Mouse (Mus musculus) forebrain, postnatal 0 days (tissue): ENCODE results near the gene Vmp1. TPM values are rescaled to one million over a fixed set of nuclear protein-coding genes. Genes with fewer than 3 reads are reported as not detected.
A peak's percentile ranks its signal among the peaks of the same experiment; 100 is the strongest.

ENCODE experiments used
- ATAC-seq: fragments of 200-750 bp; cut with Nextera tagmentation; 2 replicates; pipeline ENCODE4 v1.8.0; 2017; ENCODE audit warnings: mild to moderate bottlenecking, moderate library complexity
- DNase-seq: peaks from one replicate; pipeline ENCODE4 v3.0.0-alpha.2; 2015
- H3K27ac ChIP-seq: fragments of 300-500 bp; sonication (generic); 2 replicates; pipeline ENCODE4 v1.5.1; 2014; ENCODE audit warnings: low read depth, mild to moderate bottlenecking, antibody characterized with exemption, low read length, moderate library complexity, mixed read lengths
- H3K27me3 ChIP-seq: fragments of 300-500 bp; sonication (generic); 2 replicates; pipeline ENCODE4 v1.6.1; 2014; ENCODE audit warnings: mild to moderate bottlenecking, low read length, mixed read lengths; ENCODE audit not compliant: insufficient read depth
- H3K36me3 ChIP-seq: fragments of 300-500 bp; sonication (generic); 2 replicates; pipeline ENCODE4 v1.6.1; 2014; ENCODE audit warnings: mild to moderate bottlenecking, moderate library complexity; ENCODE audit not compliant: insufficient read depth
- H3K4me1 ChIP-seq: fragments of 300-500 bp; sonication (generic); 2 replicates; pipeline ENCODE4 v1.6.1; 2014; ENCODE audit warnings: antibody characterized with exemption; ENCODE audit not compliant: insufficient read depth
- H3K4me2 ChIP-seq: fragments of 300-500 bp; sonication (generic); 2 replicates; pipeline ENCODE4 v1.6.1; 2014; ENCODE audit warnings: low read depth, mild to moderate bottlenecking, moderate library complexity
- H3K4me3 ChIP-seq: fragments of 300-500 bp; sonication (generic); 2 replicates; pipeline ENCODE4 v1.5.1; 2014; ENCODE audit warnings: low read depth, low read length, mixed read lengths
- H3K9ac ChIP-seq: fragments of 300-500 bp; sonication (generic); 2 replicates; pipeline ENCODE4 v1.6.1; 2014; ENCODE audit warnings: mild to moderate bottlenecking
- H3K9me3 ChIP-seq: fragments of 300-500 bp; sonication (generic); 2 replicates; pipeline ENCODE4 v1.6.1; 2016; ENCODE audit warnings: low read length
- CTCF ChIP-seq: sonication (generic); IDR thresholded peaks from 2 replicates; pipeline ENCODE4 v1.5.1; 2016; ENCODE audit warnings: antibody characterized with exemption, control low read depth, low read depth
- WGBS: fragments of 180-500 bp; shearing (Covaris S2); extraction: QIAGEN DNeasy Blood & Tissue Kit; methylation state at CpG from one replicate; pipeline ENCODE4 v1.1.7; 2014; 5-methylcytosine and 5-hydroxymethylcytosine counted together
- microRNA counts: library from miRNA; unstranded; fragments of <30 nt; microRNA quantifications from one replicate; lab custom pipeline; 2015
- microRNA-seq, 2 experiments: library from miRNA; unstranded; fragments of <30 nt; microRNA quantifications; one replicate each; pipeline ENCODE4; 2016
- polyA plus RNA-seq: library from polyadenylated mRNA; unstranded; fragments of >200 nt; fragmentation: Nextera tagmentation; extraction: Ambion mirVana; gene quantifications from 2 replicates; pipeline ENCODE4 v1.2.1, GENCODE M21; 2015
- total RNA-seq: library from RNA; depleted of rRNA; stranded (reverse); fragments of >200 nt; gene quantifications from 2 replicates; pipeline ENCODE4 v1.2.3, GENCODE M21; 2014; rRNA removed

Vmp1 gene
- total and polyA plus RNA-seq, 2 experiments from 2014 or later: 59.5 to 131 TPM

DNA sequence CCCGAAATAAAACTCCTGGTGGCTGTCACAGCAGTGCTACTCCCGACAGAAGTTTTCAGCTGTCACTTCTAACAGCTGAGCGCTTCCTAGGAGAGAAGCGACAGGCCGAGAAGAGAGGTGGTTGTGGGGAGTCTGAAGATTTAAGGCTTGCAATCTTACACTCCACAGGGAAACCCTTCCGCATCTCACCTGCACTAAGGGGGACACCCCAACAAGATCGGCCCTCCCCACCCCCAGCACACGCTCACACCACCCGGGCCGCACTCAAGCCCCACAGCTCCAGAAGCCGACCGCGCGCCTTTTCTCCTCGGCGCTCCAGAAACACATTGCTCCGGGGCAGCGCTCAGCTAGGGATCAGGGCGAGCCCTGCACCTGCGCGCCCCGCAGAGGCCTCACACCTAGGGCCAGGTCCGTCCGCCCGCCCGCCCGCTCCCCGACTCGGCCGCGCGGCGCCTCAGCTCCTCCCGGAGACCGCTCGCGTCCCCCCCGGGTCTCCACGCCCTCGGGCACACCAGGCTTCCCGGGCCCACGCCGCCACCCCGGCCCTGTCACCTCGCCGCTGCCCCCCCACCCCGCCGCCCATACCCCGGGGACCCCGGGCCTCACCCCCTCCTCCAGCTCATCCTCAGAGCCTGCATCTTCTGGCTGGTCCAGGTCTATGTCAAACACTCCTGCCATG lies 139.5 kb downstream of the Vmp1 start:
- Histone ChIP-seq H3K9me3 (no peaks in the 10 kb centered on the region), H3K9ac (peak overlapping the region; percentile 94), H3K27ac (peak overlapping the region; percentile 90), H3K4me1 (0 out of 2 replicates have a peak, but pooled peaks cover 14% of the 10 kb centered on the region), H3K4me3 (peak overlapping the region; percentile 85), H3K36me3 (no peaks in the 10 kb centered on the region), H3K27me3 (no peaks in the 10 kb centered on the region), H3K4me2 (peak overlapping the region; percentile 64)
- peak; percentile 66 for ATAC-seq
- DNase-seq: peak; percentile 9
- no peak for TF ChIP-seq CTCF
- WGBS: 8% methylated on average over 33 of the region's 50 CpGs

- no peak for TF ChIP-seq CTCF
- 0 out of 2 replicates have a peak, but pooled peaks cover 14% of the 10 kb centered on the region for H3K4me1 ChIP-seq
- DNase-seq (no peak), ATAC-seq (no peak)
- no peak overlapping the region for H3K4me3 ChIP-seq
- no peak overlapping the region for H3K27ac ChIP-seq
- 85% methylated on average over 1 of the region's 1 CpGs for WGBS
- H3K9me3 ChIP-seq: no peaks in the 10 kb centered on the region
- H3K36me3 ChIP-seq: no peaks in the 10 kb centered on the region
- H3K4me2 ChIP-seq: no peak overlapping the region
- H3K27me3 ChIP-seq: no peaks in the 10 kb centered on the region
- H3K9ac ChIP-seq: no peak overlapping the region
These were observed 140.8 kb downstream of the Vmp1 start for GRCm38 (mm10) chr11:86542851-86543250.

GRCm38 (mm10) chr11:86540476-86540845 lies 143.2 kb downstream of the Vmp1 start:
- H3K4me3 ChIP-seq: no peak overlapping the region
- no peak for TF ChIP-seq CTCF
- no peak overlapping the region for H3K27ac ChIP-seq
- no peaks in the 10 kb centered on the region for H3K36me3 ChIP-seq
- H3K4me1 ChIP-seq: 0 out of 2 replicates have a peak, but pooled peaks cover 14% of the 10 kb centered on the region
- H3K4me2 ChIP-seq: no peak overlapping the region
- H3K9ac ChIP-seq: no peak overlapping the region
- no peaks in the 10 kb centered on the region for H3K27me3 ChIP-seq
- H3K9me3 ChIP-seq: no peaks in the 10 kb centered on the region
- DNase-seq (no peak), ATAC-seq (no peak)
- WGBS: 91% methylated on average over 2 of the region's 2 CpGs

GRCm38 (mm10) chr11:86539716-86540475 lies 143.7 kb downstream of the Vmp1 start:
- Histone ChIP-seq H3K4me2 (no peak overlapping the region), H3K9me3 (no peaks in the 10 kb centered on the region), H3K27ac (no peak overlapping the region), H3K36me3 (no peaks in the 10 kb centered on the region), H3K4me3 (no peak overlapping the region), H3K27me3 (no peaks in the 10 kb centered on the region), H3K4me1 (0 out of 2 replicates have a peak, but pooled peaks cover 14% of the 10 kb centered on the region), H3K9ac (no peak overlapping the region)
- WGBS: 92% methylated on average over 6 of the region's 6 CpGs
- TF ChIP-seq CTCF: no peak
- no peak for DNase-seq
- ATAC-seq: no peak

DNA sequence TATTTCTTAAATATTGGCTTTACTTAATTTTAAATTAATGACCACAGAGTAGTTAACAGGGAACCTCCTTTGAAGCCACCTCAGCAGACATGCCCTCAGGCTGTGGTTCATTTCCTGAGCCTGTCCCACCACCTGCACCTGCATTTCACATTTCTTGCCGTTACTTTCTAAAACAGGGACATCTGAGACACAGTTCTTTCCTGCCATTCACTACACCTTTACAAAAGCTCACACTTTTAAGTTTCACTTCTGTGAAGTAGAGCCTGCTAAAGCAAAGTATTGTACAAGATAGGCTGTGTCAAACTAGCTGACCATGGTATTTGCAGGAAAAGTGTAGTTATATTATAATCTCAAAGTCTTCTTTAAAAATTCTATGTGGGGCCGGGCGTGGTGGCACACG lies 144.8 kb downstream of the Vmp1 start:
- 97% methylated on average over 4 of the region's 4 CpGs for WGBS
- peaks cover 3% of the 10 kb centered on the region for H3K36me3 ChIP-seq
- no peaks in the 10 kb centered on the region for H3K9me3 ChIP-seq
- no peak overlapping the region for H3K27ac ChIP-seq
- no peak overlapping the region for H3K4me2 ChIP-seq
- 0 out of 2 replicates have a peak, but pooled peaks cover 14% of the 10 kb centered on the region for H3K4me1 ChIP-seq
- H3K9ac ChIP-seq: no peak overlapping the region
- H3K27me3 ChIP-seq: no peaks in the 10 kb centered on the region
- no peak for TF ChIP-seq CTCF
- DNase-seq: no peak
- ATAC-seq: no peak
- H3K4me3 ChIP-seq: no peak overlapping the region

DNA sequence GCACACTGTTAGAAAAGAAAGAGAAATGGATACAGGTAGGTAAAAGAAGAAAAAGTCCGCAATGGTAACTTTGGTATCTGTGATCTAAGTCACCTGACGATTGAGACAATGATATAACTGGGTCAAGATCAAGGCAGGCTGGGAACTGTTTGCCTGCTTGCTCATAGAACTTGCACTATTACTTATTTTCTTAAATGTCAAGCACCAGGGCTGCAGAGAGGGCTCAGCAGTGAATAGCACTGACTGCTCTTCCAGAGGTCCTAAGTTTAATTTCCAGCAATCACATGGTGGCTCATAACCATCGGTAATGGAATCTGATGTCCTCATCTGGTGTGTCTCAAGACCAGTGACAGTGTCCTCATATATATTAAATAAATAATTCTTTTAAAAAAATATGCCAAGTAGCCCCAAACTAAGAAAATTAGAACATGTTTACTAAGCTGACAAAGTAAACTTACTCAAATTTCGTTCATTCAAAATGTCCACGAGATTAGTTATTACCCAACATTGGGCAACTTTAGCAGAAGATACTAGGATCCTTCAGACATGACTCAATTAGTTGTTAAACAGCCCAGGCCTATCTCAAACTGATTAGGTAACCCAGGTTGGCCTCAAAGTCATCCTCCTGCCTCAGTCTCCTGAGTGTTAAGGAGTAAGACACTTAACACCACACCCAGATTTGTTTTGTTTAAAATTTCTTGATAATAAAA lies 149.3 kb downstream of the Vmp1 start:
- no peak for TF ChIP-seq CTCF
- peaks cover 30% of the 10 kb centered on the region for H3K36me3 ChIP-seq
- 95% methylated on average over 5 of the region's 5 CpGs for WGBS
- H3K27ac ChIP-seq: no peak overlapping the region
- no peak for DNase-seq
- H3K9me3 ChIP-seq: no peaks in the 10 kb centered on the region
- H3K9ac ChIP-seq: no peak overlapping the region
- no peak for ATAC-seq
- no peak overlapping the region for H3K4me2 ChIP-seq
- H3K4me3 ChIP-seq: no peak overlapping the region
- H3K4me1 ChIP-seq: no peaks in the 10 kb centered on the region
- H3K27me3 ChIP-seq: no peaks in the 10 kb centered on the region

MicroRNA genes within 50 kb of the gene (microRNA counts, 519-probe panel; counts per million panel counts)
- microRNA mmu-miR-21 (lab: Ali Mortazavi, UCI): 5,561 counts per million, percentile 76 among the panel's probes with 10 or more counts

Small RNAs within 50 kb of the gene (microRNA-seq; reads per million reads assigned to microRNA genes)
- gene Mir21a: 4,112 to 4,708 reads per million in 2 experiments

Other genes with a start within 250 kb of the Vmp1 start
- gene Rnft1, start 199.2 kb downstream of the Vmp1 start, total RNA-seq: 10.2 and 10.7 TPM in 2 replicates
- 11.4 and 15.0 TPM in 2 replicates for gene Rnft1, start 199.2 kb downstream of the Vmp1 start, polyA plus RNA-seq
- gene Rps6kb1, start 139.0 kb downstream of the Vmp1 start, total RNA-seq: 34.2 and 51.8 TPM in 2 replicates
- 56.3 and 69.2 TPM in 2 replicates for gene Rps6kb1, start 139.0 kb downstream of the Vmp1 start, polyA plus RNA-seq
- 3.1 and 4.3 TPM in 2 replicates for gene Tubd1, start 138.8 kb downstream of the Vmp1 start, total RNA-seq
- 6.7 and 8.0 TPM in 2 replicates for gene Tubd1, start 138.8 kb downstream of the Vmp1 start, polyA plus RNA-seq
- gene Ptrh2, start 149 bp upstream of the Vmp1 start, total RNA-seq: 19.4 and 23.8 TPM in 2 replicates
- 27.3 and 29.0 TPM in 2 replicates for gene Ptrh2, start 149 bp upstream of the Vmp1 start, polyA plus RNA-seq
- 302 and 383 TPM in 2 replicates for gene Cltc, start 73.7 kb upstream of the Vmp1 start, total RNA-seq
- gene Cltc, start 73.7 kb upstream of the Vmp1 start, polyA plus RNA-seq: 82.7 and 122 TPM in 2 replicates
- 28.0 and 31.6 TPM in 2 replicates for gene Dhx40, start 123.9 kb upstream of the Vmp1 start, total RNA-seq
- 13.6 and 18.3 TPM in 2 replicates for gene Dhx40, start 123.9 kb upstream of the Vmp1 start, polyA plus RNA-seq